Comparison of ENCODE assay signal across 8 mouse cellular contexts in the genomic region with DNA sequence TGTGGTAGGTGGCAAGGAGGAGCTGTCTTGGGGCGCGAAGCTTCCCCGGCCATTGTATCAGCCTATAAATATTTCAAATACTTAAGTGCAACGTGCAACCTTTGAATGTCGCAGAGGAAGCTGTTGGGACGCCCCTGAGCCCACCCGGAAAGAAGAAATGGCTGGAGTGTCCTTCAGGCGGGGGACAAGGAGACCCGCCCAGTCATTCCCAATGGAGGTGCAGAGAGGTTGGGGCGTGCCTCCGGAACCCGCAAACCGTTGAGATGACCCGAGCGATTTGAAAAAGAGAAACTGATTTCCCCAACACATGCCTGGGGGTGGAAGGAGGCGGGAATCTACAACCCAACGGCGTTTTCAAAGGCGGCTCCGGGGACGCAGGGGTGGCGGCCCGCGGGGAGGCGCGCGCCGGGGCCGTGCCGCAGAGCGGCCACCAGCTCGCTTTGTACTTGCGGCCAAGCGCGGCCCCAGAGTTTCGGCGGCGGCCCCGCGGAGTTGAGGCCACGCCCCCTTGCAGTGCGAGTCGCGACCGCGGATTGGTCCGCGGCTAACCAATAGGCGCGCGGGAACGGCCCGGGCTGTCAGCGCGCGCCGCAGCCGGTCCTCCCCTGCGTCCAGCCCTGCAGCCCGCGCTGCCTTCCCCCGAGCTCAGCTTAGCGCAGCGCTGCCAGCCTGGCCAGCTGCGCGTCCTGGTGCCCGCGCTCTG.
DNase-seq lines count a peak whose midpoint lies in the region; ATAC-seq lines count a peak whose summit lies in the region.

No protein-coding gene starts in this region.

- H3K27me3 ChIP-seq in intestine, embryonic 15.5 days (replicated peaks): peaks cover 15% of the 10 kb centered on the region; the same call in 1 of the 2 replicates
- peaks cover 67% of the 10 kb centered on the region for H3K27me3 ChIP-seq in midbrain, embryonic 10.5 days (ENCODE audit: low read depth, poor library complexity, severe bottlenecking)

- H3K9ac ChIP-seq in intestine, embryonic 15.5 days: peak overlapping the region; percentile 66

- H3K4me2 ChIP-seq in intestine, embryonic 15.5 days (replicated peaks): peak overlapping the region; percentile 99

- H3K4me3 ChIP-seq in intestine, embryonic 15.5 days (replicated peaks): peak overlapping the region; percentile 61
- peak overlapping the region; percentile 69 for H3K4me3 ChIP-seq in midbrain, embryonic 10.5 days

- no peaks in the 10 kb centered on the region for H3K36me3 ChIP-seq in intestine, embryonic 15.5 days
- no peaks in the 10 kb centered on the region for H3K36me3 ChIP-seq in midbrain, embryonic 10.5 days

- peaks cover 31% of the 10 kb centered on the region for H3K4me1 ChIP-seq in intestine, embryonic 15.5 days (replicated peaks)
- H3K4me1 ChIP-seq in midbrain, embryonic 10.5 days: peaks cover 48% of the 10 kb centered on the region

- whole genome bisulfite sequencing in intestine, embryonic 15.5 days: under 1% methylated on average over 68 of the region's 68 CpGs
- under 1% methylated on average over 68 of the region's 68 CpGs for WGBS in midbrain, embryonic 10.5 days

- DNase-seq in adrenal gland, postnatal 10 days: peak; percentile 96
- peak; percentile 87 for DNase-seq in embryo, embryonic 11.5 days (ENCODE audit: low read depth, low spot score)
- peak; percentile 82 to 89 for DNase-seq in gastrocnemius, postnatal 36 days
- peak; percentile 91 for DNase-seq in left cerebral cortex, postnatal 36 days (ENCODE audit: low spot score in 2 of 2)
- peak; percentile 93 for DNase-seq in midbrain, embryonic 10.5 days (ENCODE audit: low spot score)
- DNase-seq in right cerebral cortex, postnatal 36 days (ENCODE audit: low spot score in 2 of 2): peak; percentile 85 to 87
- DNase-seq in urinary bladder, postnatal 4 days (ENCODE audit: low spot score in 2 of 2): peak; percentile 91 to 93

- peak overlapping the region; percentile 61 for H3K27ac ChIP-seq in intestine, embryonic 15.5 days
- H3K27ac ChIP-seq in midbrain, embryonic 10.5 days (replicated peaks): peak overlapping the region; percentile 95

- intact Hi-C loops in gastrocnemius, postnatal 36 days (cut with DNase I): no loop called here
- intact Hi-C loops in left cerebral cortex, postnatal 36 days (cut with DNase I): loop anchor here (2.0 kb wide), 2 partner anchors 55 to 99 kb away; no protein-coding TSS in a partner anchor

- peak; percentile 97 for ATAC-seq in intestine, embryonic 15.5 days

- H3K9me3 ChIP-seq in intestine, embryonic 15.5 days: no peaks in the 10 kb centered on the region
- H3K9me3 ChIP-seq in midbrain, embryonic 10.5 days (replicated peaks): no peaks in the 10 kb centered on the region

Comparison
In these comparisons a context has a peak if more than half of its experiments do, and no peak if none do; other contexts are left out.
1. Peak in every context shown above with its lines: DNase-seq, ATAC-seq, H3K4me3 ChIP-seq and H3K27ac ChIP-seq.